Mouse (Mus musculus): Measurements from ENCODE around the gene Rgs3. TPM values are rescaled to one million over a fixed set of nuclear protein-coding genes. Genes with fewer than 3 reads are reported as not detected.

The Rgs3 gene
- total RNA-seq (2021): 10 to 100 TPM; 27.9 to 31.2 TPM

- intact Hi-C loops (cut with DNase I): loop anchor here (2.0 kb wide), 1 partner anchor 59 kb away; no protein-coding TSS in a partner anchor
- no peak for DNase-seq (ENCODE audit: low spot score)
Observed at GRCm38 (mm10) chr4:62559797-62560329, at the start of gene Rgs3. Gene Rgs3, plus strand, starts transcription at chr4:62559847.

DNA sequence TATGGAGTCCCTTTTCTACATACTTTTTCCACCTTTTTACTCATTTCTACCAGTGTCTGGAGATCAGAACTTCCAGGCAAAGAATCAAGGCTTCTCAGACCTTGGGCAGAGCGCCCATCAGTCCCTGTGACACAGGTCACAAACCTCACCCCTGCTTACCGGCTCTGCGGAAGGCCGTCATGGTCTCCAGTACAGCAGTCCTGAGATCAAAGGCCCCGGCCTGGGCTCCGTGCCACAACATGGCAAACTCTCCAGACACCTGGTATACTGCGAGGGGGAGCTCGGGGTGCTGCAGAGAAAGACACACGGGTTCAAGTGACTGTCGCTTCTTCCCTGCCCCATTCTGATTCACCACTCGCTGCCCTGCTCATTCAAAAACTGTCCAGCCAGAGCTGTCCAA, 49.7 kb upstream of the Rgs3 start:
- no peak for DNase-seq (ENCODE audit: low spot score)
- intact Hi-C loops (cut with DNase I): loop anchor here (5.0 to 10.0 kb wide), 3 partner anchors 53 to 305 kb away; no protein-coding TSS in a partner anchor

DNA sequence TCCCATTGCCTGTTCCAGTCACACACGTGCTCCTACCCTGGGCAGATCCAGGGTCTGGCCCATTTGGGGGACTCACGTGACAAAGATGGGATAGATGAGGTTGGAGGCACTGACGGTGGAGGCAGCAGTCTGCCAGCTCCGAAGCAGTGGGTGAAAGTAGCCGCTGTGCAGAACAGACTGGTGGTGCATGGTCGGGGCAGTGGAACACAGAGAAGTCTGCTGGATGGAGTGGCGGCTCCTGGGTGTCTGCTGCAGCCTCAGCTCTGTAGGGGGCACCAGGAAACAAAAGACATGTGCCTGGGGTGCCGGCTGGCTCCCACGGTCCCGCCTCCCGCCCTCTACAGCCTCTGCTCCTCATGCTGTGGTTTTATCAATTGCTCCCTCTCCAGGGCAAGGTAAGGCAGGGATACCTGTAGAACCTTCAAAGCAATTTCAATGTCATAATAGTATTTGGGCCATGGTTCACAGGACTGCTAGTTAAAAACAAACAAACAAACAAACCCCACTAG, 45.6 kb upstream of the Rgs3 start:
- intact Hi-C loops (cut with DNase I): loop anchor here (10.0 kb wide), 1 partner anchor 309 kb away; no protein-coding TSS in a partner anchor
- DNase-seq (ENCODE audit: low spot score): no peak

GRCm38 (mm10) chr4:62514995-62515394, 44.7 kb upstream of the Rgs3 start:
- intact Hi-C loops (cut with DNase I): loop anchor here (5.0 to 10.0 kb wide), 3 partner anchors 88 to 310 kb away; partner anchors contain the start of genes Cdc26 and Prpf4
- no peak for DNase-seq (ENCODE audit: low spot score)

DNA sequence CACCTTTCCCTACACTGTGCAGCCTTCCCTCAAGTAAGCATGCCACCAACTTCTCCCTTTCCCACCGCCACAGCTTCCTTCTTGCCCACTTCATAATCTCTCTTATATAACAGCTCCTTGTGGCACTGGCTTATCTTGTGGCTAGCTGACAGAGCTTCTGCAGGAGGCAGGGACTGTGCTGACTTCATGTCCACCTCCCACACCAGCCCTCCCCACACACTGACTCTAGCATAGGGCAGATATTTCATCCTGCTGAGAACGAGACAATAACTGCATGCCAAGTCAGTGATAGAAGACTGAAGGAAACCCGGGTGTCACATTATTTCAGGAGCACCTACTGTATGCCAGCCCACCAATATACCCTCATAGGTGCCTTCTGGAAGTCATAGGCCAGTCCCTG, 44.2 kb upstream of the Rgs3 start:
- DNase-seq (ENCODE audit: low spot score): no peak
- intact Hi-C loops (cut with DNase I): loop anchor here (5.0 to 10.0 kb wide), 3 partner anchors 88 to 311 kb away; partner anchors contain the start of genes Cdc26 and Prpf4

- intact Hi-C loops (cut with DNase I): loop anchor here (5.0 to 10.0 kb wide), 3 partner anchors 89 to 311 kb away; partner anchors contain the start of genes Cdc26 and Prpf4
- DNase-seq (ENCODE audit: low spot score): peak; percentile 60
Observed at GRCm38 (mm10) chr4:62516079-62516478, 43.6 kb upstream of the Rgs3 start.

DNA sequence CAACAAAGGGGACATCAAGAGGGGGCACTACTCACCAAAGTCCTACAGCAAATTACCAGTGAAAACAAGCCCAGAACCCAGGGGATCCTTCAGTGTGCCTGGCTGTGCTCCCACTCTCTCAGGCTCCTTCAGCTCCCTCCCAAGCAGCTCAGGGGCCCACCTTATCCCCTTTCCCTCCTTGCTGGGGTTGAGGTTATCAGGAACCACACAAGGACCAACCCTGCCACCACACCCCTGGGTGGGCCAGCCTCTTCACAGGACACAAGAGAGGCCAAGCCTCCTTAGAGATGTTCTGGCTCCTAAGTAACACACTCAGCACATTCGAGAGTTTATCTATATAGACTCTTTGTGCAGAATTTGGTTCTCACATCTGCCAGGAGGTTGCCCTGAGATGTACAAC, 43.1 kb upstream of the Rgs3 start:
- intact Hi-C loops (cut with DNase I): loop anchor here (5.0 to 10.0 kb wide), 3 partner anchors 89 to 312 kb away; partner anchors contain the start of genes Cdc26 and Prpf4
- no peak for DNase-seq (ENCODE audit: low spot score)

GRCm38 (mm10) chr4:62517046-62517445, 42.6 kb upstream of the Rgs3 start:
- intact Hi-C loops (cut with DNase I): loop anchor here (5.0 to 10.0 kb wide), 3 partner anchors 90 to 312 kb away; partner anchors contain the start of genes Cdc26 and Prpf4
- DNase-seq (ENCODE audit: low spot score): no peak

- intact Hi-C loops (cut with DNase I): loop anchor here (5.0 to 10.0 kb wide), 3 partner anchors 90 to 313 kb away; partner anchors contain the start of genes Cdc26 and Prpf4
- no peak for DNase-seq (ENCODE audit: low spot score)
Observed at GRCm38 (mm10) chr4:62517538-62518415, 41.9 kb upstream of the Rgs3 start.

GRCm38 (mm10) chr4:62518416-62519121, 41.1 kb upstream of the Rgs3 start:
- intact Hi-C loops (cut with DNase I): loop anchor here (5.0 to 10.0 kb wide), 3 partner anchors 91 to 314 kb away; partner anchors contain the start of genes Cdc26 and Prpf4
- DNase-seq (ENCODE audit: low spot score): no peak

- no peak for DNase-seq (ENCODE audit: low spot score)
- intact Hi-C loops (cut with DNase I): loop anchor here (5.0 to 10.0 kb wide), 3 partner anchors 92 to 314 kb away; partner anchors contain the start of genes Cdc26 and Prpf4
Observed at GRCm38 (mm10) chr4:62519122-62519848, 40.4 kb upstream of the Rgs3 start.

DNA sequence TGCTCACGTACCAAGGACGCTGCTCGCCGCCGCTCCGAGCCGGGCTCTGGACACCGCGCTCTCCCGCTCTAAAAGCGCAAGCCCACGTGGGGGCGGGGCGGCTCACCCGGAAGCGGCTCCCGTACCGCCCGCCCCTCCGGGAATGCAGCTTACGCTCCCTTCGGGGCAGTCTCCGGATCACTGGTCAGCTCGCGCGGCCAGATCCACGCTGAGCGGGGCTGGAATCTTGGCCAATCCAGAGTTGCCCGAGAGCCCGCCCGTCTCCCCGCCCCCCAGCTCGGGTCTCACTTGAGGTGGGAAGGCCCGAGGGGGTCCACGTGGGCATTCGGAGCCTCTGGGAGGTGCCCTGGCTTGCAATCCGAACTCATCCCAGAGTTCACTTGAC, 39.8 kb upstream of the Rgs3 start, which contains the start of gene Alad:
Gene Alad (minus strand): TSS at position 70 of the 385 bp plus-strand sequence.
- intact Hi-C loops (cut with DNase I): loop anchor here (5.0 to 10.0 kb wide), 3 partner anchors 93 to 315 kb away; partner anchors contain the start of genes Cdc26 and Prpf4
- peak; percentile 79 for DNase-seq (ENCODE audit: low spot score)

DNA sequence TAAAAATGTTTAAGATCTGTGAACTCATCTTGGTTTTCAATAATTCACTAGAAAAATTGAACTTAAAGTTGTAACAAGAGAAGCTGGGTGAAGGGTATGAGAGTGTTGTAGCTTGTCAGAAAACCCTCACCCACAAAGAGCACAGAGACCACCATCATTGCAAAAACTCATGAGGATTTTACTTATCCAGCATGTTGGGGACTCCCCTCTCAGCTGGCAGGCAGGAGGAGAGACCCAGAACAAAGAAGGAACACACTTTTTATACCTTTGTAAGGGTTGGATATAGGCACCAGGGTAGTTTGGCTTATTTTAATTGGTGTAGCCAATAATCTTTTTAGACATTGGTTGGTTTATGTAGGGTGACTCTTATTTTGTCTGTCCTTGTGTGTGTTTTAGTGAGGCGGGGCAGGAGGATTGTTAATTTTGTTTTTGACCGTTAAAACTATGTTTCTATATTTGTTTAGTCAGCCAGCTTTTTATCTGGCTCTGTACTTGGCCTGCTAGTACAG, 38.7 kb upstream of the Rgs3 start:
- intact Hi-C loops (cut with DNase I): no loop called here
- DNase-seq (ENCODE audit: low spot score): no peak

GRCm38 (mm10) chr4:62524651-62525488, 34.8 kb upstream of the Rgs3 start, which contains the start of the genes Pole3 and 4933430I17Rik:
Gene Pole3, minus strand, starts transcription at chr4:62525068.
Gene 4933430I17Rik, plus strand, starts transcription at chr4:62525369.
- intact Hi-C loops (cut with DNase I): loop anchor here (2.0 kb wide), 1 partner anchor 22 kb away; the partner anchor contains the start of gene Hdhd3
- peak; percentile 93 for DNase-seq (ENCODE audit: low spot score)

- intact Hi-C loops (cut with DNase I): loop anchor here (2.0 kb wide), 1 partner anchor 23 kb away; the partner anchor contains the start of gene Hdhd3
- DNase-seq (ENCODE audit: low spot score): no peak
Observed at GRCm38 (mm10) chr4:62525489-62525811, 34.2 kb upstream of the Rgs3 start.

GRCm38 (mm10) chr4:62526256-62526655, 33.4 kb upstream of the Rgs3 start:
- no peak for DNase-seq (ENCODE audit: low spot score)
- intact Hi-C loops (cut with DNase I): no loop called here

- intact Hi-C loops (cut with DNase I): no loop called here
- DNase-seq (ENCODE audit: low spot score): no peak
Observed at GRCm38 (mm10) chr4:62527655-62528054, 32.0 kb upstream of the Rgs3 start.

GRCm38 (mm10) chr4:62533729-62534128, 25.9 kb upstream of the Rgs3 start:
- intact Hi-C loops (cut with DNase I): no loop called here
- DNase-seq (ENCODE audit: low spot score): no peak

Data from heart, postnatal 25 days (tissue).